Mouse (Mus musculus) ovary, postnatal 10 days (tissue): Measurements from ENCODE around the gene Rab28.
"Not testable (repeated sequence)": the region's sequence is repeated elsewhere in the genome, so short reads cannot be mapped to it uniquely, and the experiment has no call there.

ENCODE experiments used
- DNase-seq: peaks from one replicate; pipeline ENCODE4 v3.0.0; 2022; ENCODE audit warnings: low spot score

Gene Rab28

GRCm38 (mm10) chr5:41708051-41708630 is at the start of gene Rab28:
Gene Rab28, minus strand, starts transcription at chr5:41708157.
- DNase-seq, result peak; percentile 90

DNA sequence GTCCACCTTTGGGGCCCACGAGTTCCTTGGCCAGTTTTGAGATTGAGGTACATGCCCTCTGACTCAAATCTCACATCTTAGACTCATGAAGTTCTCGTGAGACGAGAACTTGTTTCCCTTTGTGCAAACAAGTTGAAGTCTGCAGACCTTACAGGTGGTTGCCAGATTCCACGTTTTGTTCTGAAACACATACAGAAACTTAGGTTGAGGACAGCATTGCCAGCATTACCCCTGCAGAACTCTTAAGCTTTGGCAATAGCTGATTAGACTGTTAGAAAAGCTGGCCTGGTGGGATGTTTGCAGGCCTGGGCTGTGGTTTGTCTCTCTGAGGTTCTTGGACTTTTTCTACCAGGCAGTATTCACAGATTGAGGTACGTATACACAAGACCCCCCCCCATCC is 49.4 kb upstream of the Rab28 start:
- DNase-seq, result no peak

- no peak for DNase-seq
Observed at GRCm38 (mm10) chr5:41756396-41756795, 48.4 kb upstream of the Rab28 start.

DNA sequence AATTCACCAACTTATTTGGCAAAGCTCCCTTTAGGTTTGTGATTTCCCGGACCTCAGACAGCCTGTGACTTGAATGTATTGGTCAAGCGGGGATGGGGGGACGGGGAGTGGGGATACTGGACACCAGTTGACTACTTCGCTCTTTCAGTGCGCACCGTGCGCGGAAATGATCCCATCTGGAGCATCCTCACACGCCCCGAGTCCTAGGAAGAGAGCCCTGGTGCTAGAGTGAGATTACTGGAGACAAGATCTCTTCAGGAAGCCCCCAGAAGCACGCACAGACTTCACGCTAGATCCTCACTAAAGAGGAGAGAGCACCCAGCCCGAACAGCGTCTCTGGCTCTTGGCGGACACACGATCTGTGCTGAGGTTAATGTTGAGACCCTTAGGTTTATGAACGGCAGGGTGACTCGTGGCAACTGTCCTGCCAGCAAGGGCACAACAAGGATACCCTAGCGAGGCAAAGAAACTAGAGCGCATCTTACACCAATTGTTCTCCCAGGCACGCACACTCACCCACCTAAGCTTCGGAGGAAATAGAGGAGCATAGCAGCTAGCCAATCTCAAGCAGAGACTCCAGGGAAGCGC is 47.5 kb upstream of the Rab28 start:
- no peak for DNase-seq

- no peak for DNase-seq
Observed at GRCm38 (mm10) chr5:41754836-41755235, 46.9 kb upstream of the Rab28 start.

DNA sequence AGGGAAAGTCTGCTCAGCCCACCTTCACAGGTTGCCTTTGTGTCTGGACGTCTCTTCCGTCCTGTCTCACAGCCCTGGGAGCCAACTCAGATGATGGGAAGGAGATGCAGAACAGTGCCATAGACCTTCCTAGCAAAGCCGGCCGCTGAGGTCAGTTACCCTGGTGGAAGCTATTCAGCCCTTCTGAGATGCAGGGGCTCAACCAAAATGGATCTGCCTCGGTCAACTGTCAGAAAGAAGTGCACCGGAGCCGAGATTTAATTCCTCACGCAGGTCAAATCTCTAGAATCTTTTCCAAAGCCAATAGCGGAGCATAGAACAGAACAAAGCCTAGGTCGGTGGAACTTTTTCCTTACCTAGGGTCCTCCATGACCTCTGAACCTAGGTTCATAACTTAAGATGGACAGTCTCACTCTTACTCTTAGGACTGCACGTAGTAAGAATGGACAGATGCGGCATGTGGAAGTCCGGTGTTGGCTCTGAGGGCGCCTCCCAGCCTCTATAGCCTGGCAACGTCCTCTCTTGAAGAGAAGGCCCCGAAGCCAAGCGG is 46.3 kb upstream of the Rab28 start:
- DNase-seq, result no peak

DNA sequence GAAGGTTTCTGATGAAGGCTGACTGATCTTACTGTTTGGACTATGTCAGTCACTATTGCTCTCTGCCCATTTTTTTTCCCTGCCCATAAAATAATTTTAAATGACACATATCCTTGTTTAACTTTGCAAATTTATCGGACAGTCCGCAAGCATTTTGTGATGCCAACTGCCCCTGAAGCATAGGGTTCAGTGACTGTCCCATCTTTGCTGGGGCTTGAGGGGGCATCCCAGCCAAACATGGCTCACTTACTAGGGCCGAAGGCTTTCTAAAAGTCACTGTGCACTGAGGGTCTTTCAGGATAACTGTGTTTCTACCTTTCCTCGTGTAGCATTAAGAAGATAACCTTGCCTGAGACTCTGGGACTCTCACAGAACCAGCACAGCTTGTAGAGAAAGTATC is 44.8 kb upstream of the Rab28 start:
- DNase-seq, result no peak

DNA sequence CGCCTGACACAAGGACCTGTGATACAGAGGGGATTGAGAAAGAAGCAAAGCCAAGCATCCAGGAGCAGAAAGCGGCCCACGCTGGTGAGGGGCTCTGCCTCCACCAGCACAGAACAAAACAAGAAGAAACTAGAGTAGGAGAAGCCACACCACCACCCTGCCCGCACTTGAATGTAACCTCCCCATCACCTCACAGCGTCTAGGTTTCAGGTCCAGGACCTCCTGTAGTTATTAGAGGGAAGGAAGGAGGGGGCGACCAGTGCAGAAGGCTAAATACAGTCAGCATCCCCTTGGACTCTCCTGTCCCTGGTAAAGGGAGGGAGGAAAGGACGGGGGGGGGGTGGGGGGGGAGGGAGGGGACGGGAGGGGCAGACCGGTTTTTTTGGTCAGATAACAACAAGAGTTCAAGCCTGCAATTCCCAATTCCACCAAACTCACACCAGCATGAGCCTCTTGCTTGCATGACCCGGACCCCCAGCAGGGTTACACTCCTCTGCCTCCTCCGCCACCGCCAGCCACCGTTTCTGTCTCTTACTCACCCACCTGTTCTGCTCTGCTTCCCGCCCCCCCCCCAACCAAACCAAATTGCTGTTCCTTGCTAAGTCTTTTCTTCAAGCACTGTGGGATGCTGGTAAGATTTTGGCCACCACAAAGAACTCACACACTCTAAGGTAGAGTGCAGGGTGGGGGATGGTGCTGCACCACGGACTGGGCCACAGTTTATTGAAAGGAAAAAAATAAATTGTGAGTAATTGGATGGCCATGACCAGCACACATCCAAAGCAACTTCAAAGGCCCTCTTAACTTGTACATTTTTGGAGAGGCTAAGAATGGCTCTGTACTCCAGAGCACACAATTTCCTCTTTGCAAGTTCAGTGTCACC is 37.2 kb upstream of the Rab28 start:
- no peak for DNase-seq

GRCm38 (mm10) chr5:41744234-41744633 is 36.3 kb upstream of the Rab28 start:
- DNase-seq, result no peak

DNA sequence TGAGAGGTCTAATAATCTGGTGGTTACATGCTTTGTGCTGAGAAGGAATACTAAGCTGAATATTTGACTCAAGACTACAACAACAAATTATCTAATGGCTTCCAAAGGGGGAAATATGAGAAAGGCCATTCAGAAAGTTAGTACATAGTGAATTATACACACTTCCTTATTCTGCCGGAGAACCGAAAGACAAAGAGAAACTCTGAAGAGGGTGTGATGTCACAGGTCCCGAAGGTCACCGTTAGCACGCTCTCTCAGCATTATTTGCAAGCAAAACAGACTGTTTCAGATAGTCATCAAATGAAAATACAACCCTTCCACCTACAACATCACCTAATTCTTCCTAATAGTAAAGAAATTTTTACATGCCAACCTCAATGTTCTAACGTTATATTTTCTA is 30.9 kb upstream of the Rab28 start:
- no peak for DNase-seq

GRCm38 (mm10) chr5:41737039-41737438 is 29.1 kb upstream of the Rab28 start:
- DNase-seq, result no peak

- no peak for DNase-seq
Observed at GRCm38 (mm10) chr5:41727017-41727416, 19.1 kb upstream of the Rab28 start.

- DNase-seq, result no peak
Observed at GRCm38 (mm10) chr5:41725573-41725972, 17.6 kb upstream of the Rab28 start.

DNA sequence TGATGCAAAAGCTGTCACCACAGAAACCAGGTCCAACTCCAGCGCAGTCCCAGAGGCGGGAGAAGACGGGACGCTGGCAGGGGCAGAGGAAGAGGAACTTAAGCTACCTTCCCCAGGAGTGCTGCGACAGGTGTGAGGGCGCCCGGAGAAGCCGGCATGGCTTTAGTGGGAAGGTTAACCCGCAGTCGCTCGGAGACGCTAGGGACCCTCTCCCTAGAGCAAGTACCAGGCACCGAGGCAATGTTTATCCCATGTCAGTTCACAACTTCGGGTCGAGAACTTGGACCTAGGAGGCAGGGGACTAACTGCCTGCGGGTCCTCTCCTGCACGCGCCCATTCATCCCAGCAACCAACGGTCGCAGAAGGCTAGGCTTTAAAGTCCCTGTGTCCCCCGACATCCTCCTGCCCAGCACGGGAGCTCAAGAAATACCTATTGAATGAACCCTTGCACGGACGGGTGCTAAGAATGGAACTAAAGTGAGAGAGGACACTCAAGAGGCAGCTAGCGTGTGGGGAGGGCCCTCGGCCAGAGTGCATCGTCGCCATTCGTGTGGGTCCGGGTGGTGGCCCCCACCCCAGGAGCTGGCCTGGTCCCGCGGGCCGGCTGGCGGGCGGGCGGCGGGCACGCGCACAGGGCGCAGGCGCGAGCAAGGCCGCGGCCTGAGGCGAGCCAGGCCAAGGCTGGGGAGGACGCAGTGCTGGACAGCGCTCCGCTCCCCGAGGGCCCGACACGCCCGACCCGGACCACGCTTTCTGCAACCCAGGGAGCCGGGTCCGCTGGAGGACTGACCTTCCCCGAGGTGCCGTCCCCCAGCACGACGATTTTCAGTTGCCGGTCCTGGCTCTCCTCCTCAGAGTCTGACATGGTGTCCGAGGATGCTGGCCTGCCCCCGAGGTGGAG is 592 bp downstream of the Rab28 start:
- peak; percentile 13 for DNase-seq

- DNase-seq, result no peak
Observed at GRCm38 (mm10) chr5:41706777-41707114, 1.2 kb downstream of the Rab28 start.

GRCm38 (mm10) chr5:41701085-41701484 is 6.9 kb downstream of the Rab28 start:
- DNase-seq, result not testable (repeated sequence)

GRCm38 (mm10) chr5:41697958-41698357 is 10.0 kb downstream of the Rab28 start:
- no peak for DNase-seq

- DNase-seq, result no peak
Observed at GRCm38 (mm10) chr5:41685016-41685415, 22.9 kb downstream of the Rab28 start.

GRCm38 (mm10) chr5:41683976-41684375 is 24.0 kb downstream of the Rab28 start:
- DNase-seq, result no peak

DNA sequence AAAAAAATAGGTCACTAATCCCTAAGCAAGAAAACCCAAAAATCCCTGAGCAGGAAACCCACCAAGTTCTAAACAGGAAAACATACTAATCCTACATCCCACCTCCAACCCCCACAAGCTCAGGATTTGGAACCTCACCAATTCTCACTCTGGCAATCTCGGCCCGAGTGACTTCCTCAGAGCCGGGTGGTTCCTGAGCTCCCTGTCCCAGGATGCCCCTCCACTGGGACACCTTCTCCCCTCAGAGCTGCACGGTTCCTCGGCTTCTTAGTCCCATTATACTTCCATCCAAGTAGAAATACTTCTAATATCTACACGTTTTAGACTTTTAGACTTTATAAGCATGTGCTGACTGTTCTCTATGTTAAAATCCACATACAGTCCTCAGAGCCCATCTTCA is 41.9 kb downstream of the Rab28 start:
- no peak for DNase-seq

DNA sequence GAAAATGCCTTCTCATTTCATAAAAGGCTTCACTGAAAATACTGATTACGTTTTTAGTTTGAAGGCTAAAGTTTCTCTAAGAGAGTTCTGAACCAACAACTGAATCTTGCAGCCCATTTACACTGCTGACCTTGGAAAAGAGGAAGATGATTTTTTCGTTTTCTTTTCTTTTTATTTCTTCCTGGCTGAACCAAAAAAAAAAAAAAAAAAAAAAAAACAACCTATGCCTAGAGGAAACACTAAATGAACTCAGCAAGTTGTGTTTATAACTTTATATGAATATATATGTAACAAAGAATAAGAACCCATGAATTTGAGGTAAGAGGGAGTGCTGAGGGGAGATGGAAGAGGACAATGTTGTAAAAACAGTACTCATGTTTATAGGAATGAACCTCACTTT is 71.2 kb downstream of the Rab28 start:
- DNase-seq, result no peak
